In the genomic region with DNA sequence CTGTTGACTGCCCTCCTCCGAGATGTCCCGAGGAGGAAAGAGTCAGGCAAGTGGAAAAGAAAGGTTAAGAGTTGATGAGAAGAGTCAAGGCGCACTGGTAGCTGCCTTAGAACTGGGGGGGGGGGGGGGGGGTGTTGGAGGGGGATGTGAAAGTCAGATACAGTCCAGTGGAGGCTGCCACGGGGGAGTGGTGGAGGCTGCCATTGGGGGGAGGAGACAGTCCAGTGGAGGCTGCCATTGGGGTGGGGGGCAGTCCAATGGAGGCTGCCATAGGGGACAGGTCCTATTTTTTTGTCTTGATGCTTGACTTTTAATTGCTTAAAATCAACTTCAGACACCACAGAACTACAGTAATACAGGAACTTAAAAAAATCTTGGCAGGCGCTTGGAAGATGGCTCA, we compare ENCODE assay signal across 25 mouse cellular contexts.
"Had no signal": no experiment of that assay in that cellular context is flagged by ENCODE, and none has a peak within 500 bp of the region (broad histone marks: within the 10 kb centered on the region; RNA-seq: fewer than 3 reads in every experiment).

No protein-coding gene starts in this region.

- H3K9ac ChIP-seq: heart, embryonic 12.5 days; hindbrain, embryonic 12.5 days; hindbrain, embryonic 14.5 days; intestine, embryonic 15.5 days; limb, embryonic 12.5 days had no signal

- H3K4me2 ChIP-seq: heart, embryonic 12.5 days; hindbrain, embryonic 12.5 days; hindbrain, embryonic 14.5 days; intestine, embryonic 15.5 days; limb, embryonic 12.5 days; liver, embryonic 11.5 days had no signal

- ATAC-seq: hindbrain, embryonic 16.5 days; inflammation-experienced regulatory T-cells, adult 6 months; intestine, embryonic 15.5 days; intestine, postnatal 0 days had no signal

- H3K4me3 ChIP-seq: gastrocnemius, adult 2 months; heart, embryonic 10.5 days; heart, embryonic 12.5 days; hindbrain, embryonic 10.5 days; hindbrain, embryonic 12.5 days; intestine, embryonic 15.5 days; layer of hippocampus, adult 2 months; left cerebral cortex, adult 2 months; limb, embryonic 10.5 days; limb, embryonic 12.5 days had no signal

- H3K27me3 ChIP-seq: heart, embryonic 12.5 days; hindbrain, embryonic 12.5 days; intestine, embryonic 15.5 days had no signal

- H3K27ac ChIP-seq: gastrocnemius, adult 2 months; heart, embryonic 10.5 days; hindbrain, embryonic 10.5 days; hindbrain, embryonic 12.5 days; hindbrain, embryonic 14.5 days; intestine, embryonic 15.5 days; layer of hippocampus, adult 2 months; left cerebral cortex, adult 2 months; limb, embryonic 10.5 days; limb, embryonic 12.5 days had no signal

- DNase-seq: gastrocnemius, adult 2 months; gastrocnemius, postnatal 10 days; gastrocnemius, postnatal 25 days; heart, adult 18-20 months; heart, postnatal 10 days; heart, postnatal 4 days; kidney, adult 18-20 months; kidney, adult 8-10 months; kidney, postnatal 10 days; kidney, postnatal 4 days; liver had no signal

- H3K9me3 ChIP-seq: heart, embryonic 10.5 days; heart, embryonic 12.5 days; hindbrain, embryonic 10.5 days; hindbrain, embryonic 12.5 days; intestine, embryonic 15.5 days; limb, embryonic 10.5 days; limb, embryonic 12.5 days had no signal
